Mouse (Mus musculus): ENCODE results near the gene Ssr2.

DNA sequence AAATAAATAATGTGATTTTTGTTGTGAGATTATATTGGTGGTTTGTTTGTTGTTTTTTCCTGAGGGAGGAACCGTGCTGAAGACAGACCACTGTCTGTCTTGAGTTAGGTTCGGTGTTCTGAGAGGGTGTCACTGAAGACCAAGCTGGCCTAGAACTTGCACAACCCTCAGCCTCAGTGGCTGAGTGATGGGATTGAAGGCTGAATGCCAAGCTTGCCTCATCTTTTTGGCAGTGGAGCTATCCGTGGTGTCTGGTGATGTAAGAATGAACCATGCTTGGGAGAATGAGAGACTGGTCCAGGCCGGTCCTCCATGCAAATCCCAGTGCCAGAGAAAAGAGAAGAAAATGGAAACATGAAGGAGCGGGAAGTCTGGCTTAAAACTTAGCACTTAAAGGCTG is 6.0 kb upstream of the Ssr2 start:
- TF ChIP-seq CTCF (conservative IDR thresholded peaks at IDR 0.05 in 1 of 2, IDR thresholded peaks at IDR 0.05 in 1 of 2; ENCODE audit: low read depth in 2 of 2, low read length in 2 of 2): no peak
- no peak for TF ChIP-seq ZNF384 (IDR thresholded peaks at IDR 0.05; ENCODE audit: low read depth, low read length)
- no peak for TF ChIP-seq EP300 (IDR thresholded peaks at IDR 0.05; ENCODE audit: low read length)
- TF ChIP-seq POLR2A (IDR thresholded peaks at IDR 0.05; ENCODE audit: low read depth, low read length): no peak
- no peak for TF ChIP-seq CHD2 (IDR thresholded peaks at IDR 0.05; ENCODE audit: low read length)

Measured in CH12.LX (cell line).